Mouse (Mus musculus) left cerebral cortex, postnatal 14 days (tissue): Measurements from ENCODE around the gene Gm28269. TPM values are rescaled to one million over a fixed set of nuclear protein-coding genes. Genes with fewer than 3 reads are reported as not detected.

Experiments used
- DNase-seq, 2 experiments: peaks; one replicate each; pipeline ENCODE4 v3.0.0; 2021 to 2022; ENCODE audit warnings: low spot score in 2 of 2, mixed read lengths in 1 of 2
- intact Hi-C: fragments of 180-260 bp; cut with DNase I; formaldehyde crosslinking; loops from one replicate; pipeline ENCODE4 v1.15.1; 2025
- long read RNA-seq, 2 experiments: library from polyadenylated mRNA; stranded (forward); transcript quantifications; one replicate each; pipeline ENCODE4 v2.0.0; 2021
- total RNA-seq, 2 experiments: library from RNA; stranded (reverse); gene quantifications; 2 replicates each; pipeline ENCODE4 v1.2.3; 2021

The Gm28269 gene
- total RNA-seq = not detected
- long read RNA-seq, experiment 1 = 0 reads
- long read RNA-seq, experiment 2 = 0 reads

DNA sequence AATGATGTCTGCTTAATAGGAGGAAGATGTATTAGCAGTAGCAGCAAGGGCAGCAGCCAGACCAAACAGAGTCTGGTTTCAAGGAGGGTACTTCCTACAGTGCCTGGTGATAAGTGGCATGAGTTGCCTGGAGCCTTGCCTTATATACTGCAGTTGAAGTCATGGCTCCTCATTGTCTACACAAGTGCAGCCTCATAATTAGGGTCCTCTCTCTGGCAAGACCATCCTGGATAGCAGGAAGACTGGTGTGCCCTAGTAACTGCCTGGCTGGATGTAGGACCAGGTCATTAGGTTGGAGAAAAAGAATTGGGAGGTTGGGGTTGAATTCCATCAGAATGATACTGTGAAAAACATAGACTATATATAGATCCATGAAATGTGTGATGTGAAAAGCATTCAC is at the start of gene Gm28269:
TSS of gene Gm28269 (minus strand) at position 101 of the 400 bp plus-strand sequence.
- DNase-seq = no peak
- intact Hi-C loops = no loop called here

- intact Hi-C loops = no loop called here
- no peak for DNase-seq
Measured at GRCm38 (mm10) chrX:21716885-21717284, 28.0 kb downstream of the Gm28269 start.

- intact Hi-C loops = no loop called here
- DNase-seq = no peak
Measured at GRCm38 (mm10) chrX:21715293-21715692, 29.6 kb downstream of the Gm28269 start.

DNA sequence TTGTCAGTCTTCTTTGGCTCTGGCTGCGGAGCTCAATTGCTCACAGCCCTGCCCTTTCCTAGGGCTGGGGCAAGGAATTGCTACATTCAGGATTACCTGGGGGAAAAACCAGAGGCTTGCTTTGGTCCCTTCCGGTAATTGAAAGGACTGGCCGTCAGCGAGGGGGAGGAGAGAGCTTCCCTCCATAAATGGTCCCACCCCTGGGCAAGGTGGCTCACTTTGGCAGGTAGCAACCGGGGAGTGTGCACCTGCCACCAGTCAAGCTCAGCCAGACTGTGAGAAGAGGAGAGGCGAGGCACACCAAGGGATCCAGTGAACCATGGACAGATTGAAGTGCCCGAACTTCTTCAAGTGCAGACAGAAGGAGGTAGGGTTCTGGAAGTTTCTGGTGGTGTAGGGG is 30.1 kb downstream of the Gm28269 start, which contains the start of gene Slc6a14:
TSS of gene Slc6a14 (plus strand) at position 68 of the 400 bp plus-strand sequence.
- DNase-seq = no peak
- intact Hi-C loops = no loop called here

- intact Hi-C loops = no loop called here
- no peak for DNase-seq
Measured at GRCm38 (mm10) chrX:21704470-21704869, 40.4 kb downstream of the Gm28269 start.

DNA sequence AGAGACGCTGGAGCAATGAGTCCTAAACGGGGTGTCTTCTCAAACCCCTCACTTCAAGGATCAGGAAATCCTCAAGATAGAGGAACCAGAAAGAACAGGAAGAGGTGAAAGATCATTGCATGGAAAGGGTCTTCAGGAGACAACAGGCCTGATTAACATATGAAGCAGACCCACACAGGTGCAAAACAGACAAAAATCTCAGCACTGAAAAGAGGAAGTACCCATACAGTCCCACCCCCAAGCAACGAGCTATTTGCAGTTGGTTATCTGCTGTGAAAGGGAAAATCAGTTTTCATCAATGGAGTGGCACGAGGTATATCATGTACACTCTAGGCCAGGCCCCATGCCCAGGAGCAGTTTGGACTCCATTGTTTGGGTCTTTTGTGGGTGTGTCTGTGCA is 43.3 kb downstream of the Gm28269 start:
- DNase-seq = no peak
- intact Hi-C loops = no loop called here

GRCm38 (mm10) chrX:21695687-21696086 is 49.2 kb downstream of the Gm28269 start:
- no peak for DNase-seq
- intact Hi-C loops = no loop called here

GRCm38 (mm10) chrX:21695220-21695619 is 49.7 kb downstream of the Gm28269 start:
- intact Hi-C loops = no loop called here
- DNase-seq = no peak

Other genes with a start within 250 kb of the Gm28269 start
- gene Slc6a14, start 30.2 kb downstream of the Gm28269 start, total RNA-seq = not detected